Mouse (Mus musculus) 3134 (cell line): Measurements from ENCODE around the gene Shisa8.
"Not testable (repeated sequence)": the region's sequence is repeated elsewhere in the genome, so short reads cannot be mapped to it uniquely, and the experiment has no call there.

ENCODE experiments used
- DNase-seq: peaks from one replicate; pipeline ENCODE4 v3.0.0-alpha.2; 2011; ENCODE audit warnings: low spot score; ENCODE audit not compliant: insufficient read length; ENCODE audit errors: extremely low read depth

Shisa8 gene

DNA sequence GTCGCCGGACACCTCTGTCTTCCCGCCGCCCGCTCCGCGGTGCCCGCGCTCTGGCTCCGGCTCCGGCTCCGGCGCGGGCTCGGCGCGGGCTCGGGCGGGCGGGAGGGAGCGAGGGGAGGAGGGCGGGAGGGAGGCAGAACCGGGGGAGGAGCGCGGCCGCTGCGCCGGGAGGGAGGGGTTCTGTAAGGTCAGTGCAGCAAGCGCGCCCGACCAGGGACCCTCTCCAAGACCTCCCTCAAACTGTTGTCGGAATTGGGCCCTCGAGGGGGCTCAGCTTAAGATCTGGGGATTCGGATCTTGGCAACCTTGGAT, at the start of gene Shisa8:
Gene Shisa8 (minus strand): TSS at position 64 of the 312 bp plus-strand sequence.
- no peak for DNase-seq

DNA sequence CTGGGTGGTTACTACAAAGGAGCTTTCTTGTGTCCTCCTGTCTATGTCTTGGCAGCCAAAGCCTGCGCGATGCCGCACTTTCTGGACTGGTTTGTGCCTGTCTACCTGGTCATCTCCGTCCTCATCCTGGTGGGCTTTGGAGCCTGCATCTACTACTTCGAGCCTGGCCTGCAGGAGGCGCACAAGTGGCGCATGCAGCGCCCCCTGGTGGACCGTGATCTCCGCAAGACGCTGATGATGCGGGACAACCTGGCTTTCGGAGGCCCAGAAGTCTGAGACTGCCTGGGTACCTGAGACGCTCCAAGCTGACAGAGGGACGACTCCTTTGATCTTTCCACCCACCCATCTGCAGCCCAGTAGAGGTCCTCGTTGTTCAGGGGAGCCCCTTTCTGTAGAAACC, 46.9 kb upstream of the Shisa8 start:
- peak; percentile 56 for DNase-seq

DNA sequence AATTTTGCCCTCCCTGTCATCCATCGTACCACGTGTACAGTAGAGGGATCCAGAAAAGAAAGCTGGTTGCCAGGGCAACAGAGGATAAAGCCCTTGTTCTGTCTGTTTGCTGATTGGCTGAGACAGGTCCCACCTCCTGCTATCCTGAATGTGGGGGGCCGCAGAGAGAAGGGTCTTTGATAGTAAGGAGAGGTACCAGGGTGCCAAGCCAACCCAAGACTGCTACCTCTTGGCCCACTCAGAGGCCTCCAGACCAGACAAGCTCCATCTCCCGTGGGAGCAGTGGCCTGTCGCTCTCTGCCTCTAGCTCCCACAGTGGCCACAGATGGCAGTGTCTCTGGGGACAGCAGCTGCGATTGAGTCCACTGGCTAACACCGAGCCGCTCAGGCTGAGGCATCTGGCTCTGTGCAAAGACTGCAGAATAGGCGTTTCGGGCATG, 43.3 kb upstream of the Shisa8 start:
- no peak for DNase-seq

DNA sequence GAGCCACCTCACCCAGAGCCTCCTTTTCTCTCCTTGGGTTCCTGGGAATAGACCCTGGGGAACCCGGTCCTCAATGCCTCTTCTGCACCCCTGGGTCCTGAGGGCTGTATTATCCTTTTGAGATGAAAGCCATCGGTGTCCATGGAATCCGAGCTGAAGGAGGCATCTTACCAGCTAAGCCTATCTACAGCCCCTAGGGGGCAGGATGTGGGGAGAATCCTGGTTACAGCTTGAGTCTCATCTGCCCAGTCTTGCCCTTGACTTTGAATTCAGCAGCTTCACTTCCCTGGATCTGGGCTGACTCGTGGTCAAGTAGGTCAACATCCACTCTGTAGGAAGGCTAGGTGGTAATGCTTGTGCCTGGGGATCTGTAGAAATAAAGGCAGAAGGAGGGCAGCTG, 42.6 kb upstream of the Shisa8 start:
- DNase-seq, result no peak

DNA sequence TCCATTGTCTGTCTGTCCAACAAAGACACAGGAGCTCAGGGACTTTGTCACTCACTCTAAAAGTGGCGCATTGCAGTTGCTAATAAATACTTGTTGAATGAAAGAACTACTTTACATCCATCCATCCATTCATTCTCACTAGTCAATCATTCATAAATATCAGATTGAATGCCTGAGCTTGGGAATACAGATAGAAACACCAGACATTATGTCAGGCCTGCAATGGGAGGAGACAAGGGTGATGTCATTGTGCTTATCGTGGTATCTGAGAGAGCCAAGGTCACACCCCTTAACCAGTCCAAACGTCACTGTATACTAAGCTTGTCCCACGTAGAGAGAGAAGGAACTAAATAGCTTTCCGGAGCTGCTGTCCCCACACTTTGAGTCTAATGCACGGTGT, 39.5 kb upstream of the Shisa8 start, which contains the start of gene 1500009C09Rik:
Gene 1500009C09Rik (plus strand): TSS at position 301 of the 400 bp plus-strand sequence.
- no peak for DNase-seq

DNA sequence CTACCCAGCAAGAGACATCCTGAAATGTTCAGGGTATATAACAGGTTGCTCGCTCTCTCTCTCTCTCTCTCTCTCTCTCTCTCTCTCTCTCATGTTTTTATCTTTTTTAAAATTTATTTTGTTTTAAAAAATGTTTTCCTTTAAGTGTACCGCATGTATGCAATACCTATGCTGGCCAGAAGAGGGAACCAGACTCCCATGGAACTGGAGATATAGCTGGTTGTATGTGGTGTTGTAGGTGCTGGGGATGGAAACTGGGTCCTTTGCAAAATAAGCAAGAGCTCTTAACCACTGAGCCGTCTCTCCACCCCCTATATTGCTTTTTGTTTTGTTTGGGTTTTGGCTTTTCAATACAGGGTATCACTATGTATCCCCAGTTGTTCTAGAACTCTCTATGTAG, 39.0 kb upstream of the Shisa8 start:
- DNase-seq, result no peak

DNA sequence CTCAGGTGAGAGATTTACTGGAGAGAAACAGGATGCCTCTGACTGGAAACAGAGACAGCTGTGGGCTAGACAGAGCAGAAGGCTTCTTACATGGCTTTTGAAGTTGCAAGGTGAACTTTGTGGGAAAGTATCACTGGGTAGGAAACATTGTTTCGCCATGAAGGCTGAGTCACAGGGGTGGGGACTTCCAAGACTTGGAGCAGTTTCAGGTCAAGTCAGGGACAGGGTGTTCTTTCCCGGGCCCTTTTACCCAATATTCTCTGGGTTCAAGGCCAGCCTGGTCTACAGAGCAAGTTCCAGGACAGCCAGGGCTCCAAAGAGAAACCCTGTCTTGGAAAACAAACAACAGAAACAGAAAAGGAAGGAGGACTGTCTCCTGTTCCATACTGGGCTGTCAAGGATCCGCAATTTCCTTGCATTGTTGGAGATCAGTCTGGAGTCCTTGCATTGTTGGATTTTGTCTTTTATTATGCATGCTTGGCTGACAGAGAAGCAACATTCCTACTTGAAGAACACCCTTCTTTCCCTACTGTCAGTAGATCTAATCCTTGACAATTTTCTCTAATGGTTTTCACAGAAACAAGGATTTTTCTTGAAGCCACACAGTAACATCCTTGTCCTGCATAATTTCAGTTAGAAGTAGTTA, 34.6 kb upstream of the Shisa8 start:
- peak; percentile 37 for DNase-seq

DNA sequence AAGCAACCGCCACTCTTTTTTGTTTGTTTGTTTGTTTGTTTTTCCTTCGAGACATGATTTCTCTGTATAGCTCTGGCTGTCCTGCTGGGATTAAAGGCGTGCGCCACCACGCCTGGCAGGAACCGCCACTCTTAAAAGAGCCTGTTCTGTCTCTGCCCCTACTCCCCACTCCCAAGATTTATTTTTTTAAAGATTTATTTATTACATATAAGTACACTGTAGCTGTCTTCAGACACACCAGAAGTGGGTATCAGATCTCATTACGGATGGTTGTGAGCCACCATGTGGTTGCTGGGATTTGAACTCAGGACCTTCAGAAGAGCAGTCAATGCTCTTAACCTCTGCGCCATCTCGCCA, 32.2 kb upstream of the Shisa8 start:
- not testable (repeated sequence) for DNase-seq

DNA sequence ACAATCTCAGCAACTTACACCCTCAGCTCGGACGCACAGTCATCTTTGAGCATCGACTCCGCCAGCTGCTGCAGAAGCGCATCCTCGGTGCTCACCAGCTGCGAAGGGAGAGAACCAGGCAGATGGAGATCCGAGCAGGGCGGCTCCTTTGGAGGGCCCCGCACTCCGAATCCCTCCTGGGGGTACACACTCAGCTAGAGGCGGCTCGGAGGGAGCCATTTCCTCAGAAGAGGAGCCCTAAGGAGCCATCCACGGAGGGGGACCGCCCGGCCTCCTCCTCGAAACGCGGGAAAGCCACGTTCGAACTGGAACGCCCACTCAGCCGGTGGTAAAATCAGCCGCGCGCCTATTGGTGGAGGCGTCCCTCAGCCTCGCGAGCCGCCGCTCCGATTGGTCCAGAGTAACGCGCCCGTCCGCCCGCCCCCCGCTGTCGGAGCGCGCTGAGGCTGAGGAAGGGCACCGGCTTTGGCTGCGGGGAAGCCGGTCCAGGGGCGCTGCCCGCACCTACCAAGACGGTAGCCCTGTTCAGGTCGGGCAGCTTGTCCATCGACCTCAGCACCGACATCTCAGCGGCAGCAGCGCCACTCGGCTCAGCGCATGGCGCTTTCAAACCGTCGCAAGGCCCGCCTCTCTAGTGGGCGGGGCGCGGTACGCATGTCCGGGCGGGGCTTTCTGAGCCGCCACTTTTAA, 31.6 kb upstream of the Shisa8 start, which contains the start of gene Cenpm:
Gene Cenpm (minus strand): TSS at position 634 of the 690 bp plus-strand sequence.
- peak; percentile 93 for DNase-seq

DNA sequence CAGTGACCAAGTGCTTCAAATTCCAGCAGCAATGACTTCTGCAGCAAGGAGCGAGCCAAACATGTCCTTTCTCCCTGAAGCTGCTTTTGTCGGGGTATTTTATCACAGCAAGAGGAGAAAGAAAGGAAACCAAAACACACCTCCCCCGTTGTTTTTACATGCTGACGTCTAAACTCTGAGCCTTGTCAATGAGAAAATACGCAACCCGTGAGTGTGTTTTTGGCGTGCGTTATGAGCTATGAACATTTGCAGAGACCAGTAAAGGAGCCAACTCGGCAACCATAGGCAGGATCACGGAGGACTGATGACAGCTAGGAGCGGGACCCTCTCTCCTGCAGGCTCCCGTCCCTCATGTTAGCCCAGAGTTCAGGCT, 31.1 kb upstream of the Shisa8 start:
- DNase-seq, result no peak

DNA sequence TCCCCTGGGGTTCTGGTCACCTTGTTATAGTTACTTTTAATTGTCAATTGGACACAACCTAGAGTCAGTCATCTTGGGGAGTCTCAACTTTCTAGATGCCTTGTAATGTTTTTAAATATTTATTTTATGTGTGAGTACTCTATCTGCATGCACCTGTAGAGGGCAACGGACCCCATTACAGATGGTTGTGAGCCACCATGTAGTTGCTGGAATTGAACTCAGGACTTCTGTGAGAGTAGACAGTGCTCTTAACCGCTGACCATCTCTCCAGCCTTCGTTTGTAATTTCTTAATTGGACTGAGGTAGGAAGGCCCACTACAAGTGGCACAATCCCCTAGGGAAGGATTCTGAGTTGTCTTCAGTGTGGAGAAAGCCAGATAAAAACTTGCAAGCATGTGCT, 30.7 kb upstream of the Shisa8 start:
- no peak for DNase-seq

DNA sequence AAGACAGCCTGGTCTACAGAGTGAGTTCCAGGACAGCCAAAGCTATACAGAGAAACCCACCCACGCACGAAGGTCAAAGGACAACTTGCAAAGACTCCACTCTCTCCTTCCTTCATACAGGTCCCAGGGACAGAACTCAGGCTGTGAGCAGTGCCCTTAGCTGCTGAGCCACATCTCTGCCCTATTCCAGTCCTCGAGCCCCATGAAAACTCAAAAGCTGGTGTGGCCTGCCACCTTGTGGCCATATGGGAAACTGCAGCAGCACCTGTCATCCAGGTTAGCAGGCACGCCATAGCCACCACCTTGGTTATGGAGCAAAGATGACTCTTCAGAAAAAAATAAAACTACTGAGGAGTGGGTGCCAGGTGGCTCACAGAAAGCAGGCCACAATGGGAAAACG, 23.9 kb upstream of the Shisa8 start:
- peak; percentile 48 for DNase-seq

DNA sequence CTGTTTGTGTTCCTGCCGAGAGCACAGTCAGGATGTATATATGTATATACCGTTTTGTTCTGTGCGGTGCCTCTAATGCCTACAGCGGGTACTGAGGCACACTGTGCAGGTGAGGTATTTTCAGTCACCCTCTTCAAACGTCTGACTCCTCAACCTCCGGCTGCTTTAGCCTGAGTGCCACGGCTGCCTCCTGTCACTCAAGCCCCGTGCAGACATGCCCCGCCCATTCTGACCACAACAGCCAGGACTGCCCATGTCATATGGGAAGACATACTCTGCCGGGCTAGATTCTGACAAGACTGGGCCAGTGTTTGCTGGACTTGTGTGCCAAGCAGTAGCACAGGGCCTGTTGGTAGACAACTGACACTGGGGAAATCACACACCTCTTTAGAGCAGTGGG, 23.0 kb upstream of the Shisa8 start:
- peak; percentile 62 for DNase-seq

DNA sequence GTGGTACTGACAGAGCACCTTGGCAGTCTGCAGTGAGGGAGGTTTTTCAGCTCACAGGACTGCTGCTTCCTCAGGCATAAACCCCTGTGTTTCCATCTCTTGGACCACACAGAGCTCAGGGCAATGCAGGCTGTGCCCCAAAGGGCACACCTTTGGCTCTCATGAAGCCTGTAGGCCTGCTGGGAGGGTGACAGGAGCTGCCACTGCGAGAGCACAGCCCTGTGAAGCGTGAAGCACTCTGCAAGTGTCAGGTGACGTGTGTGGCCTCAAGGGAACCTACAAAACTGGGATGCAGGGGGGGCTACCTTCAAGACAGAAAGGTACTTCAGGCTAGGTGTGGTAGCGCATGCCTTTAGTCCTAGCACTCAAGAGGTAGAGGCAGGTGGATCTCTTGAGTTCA, 20.0 kb upstream of the Shisa8 start:
- DNase-seq, result no peak

DNA sequence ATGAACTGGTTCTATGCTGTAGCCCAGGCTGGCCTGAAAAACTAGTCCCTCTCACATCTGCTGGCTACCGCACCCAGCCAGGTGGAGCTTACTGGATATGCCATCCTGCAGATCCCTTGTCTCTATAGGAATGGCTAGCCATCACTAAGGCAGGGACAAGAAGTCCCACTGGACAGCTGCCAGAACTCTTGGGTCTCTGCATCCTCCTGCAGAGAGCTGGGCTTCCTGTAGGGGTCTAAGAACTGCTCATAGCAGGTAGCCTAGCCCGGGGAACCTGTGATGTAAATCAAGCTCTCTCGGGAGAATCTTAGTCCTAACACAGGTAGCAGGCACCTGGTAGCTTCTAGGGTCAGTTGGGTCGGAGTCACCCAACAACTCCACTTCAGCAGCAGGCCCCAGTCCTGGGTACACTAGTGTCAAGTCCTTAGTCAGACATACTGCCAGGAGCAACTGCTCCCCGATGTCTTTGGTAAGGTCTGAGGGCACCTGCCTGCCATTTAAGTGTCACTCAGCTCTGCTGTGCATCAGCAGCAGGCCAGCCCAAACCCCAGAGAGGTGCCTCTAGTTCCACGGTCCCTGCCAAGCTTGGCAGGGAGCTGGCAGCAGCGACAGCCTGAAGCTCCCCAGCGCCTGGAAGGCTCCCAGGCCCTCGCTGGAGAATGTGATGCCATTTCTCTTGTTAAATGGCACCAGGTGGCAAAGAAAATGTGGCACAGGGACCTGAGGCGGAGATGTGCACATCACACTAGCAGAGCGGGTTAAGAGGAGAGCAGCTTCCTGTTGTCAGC, 19.2 kb upstream of the Shisa8 start:
- no peak for DNase-seq

DNA sequence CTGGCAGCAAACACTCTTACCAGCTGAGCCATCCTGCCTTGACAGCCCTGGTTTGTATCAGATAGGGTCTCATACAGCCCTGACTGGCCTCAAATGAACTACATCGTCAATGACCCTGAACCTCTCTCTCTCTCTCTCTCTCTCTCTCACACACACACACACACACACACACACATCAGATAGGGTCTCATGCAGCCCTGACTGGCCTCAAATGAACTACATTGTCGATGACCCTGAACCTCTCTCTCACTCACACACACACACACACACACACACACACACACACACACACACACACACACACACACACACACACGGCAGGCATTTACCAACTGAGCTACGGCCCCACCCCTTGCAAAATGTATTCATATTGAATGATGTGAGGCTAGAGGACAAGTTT, 18.5 kb upstream of the Shisa8 start:
- no peak for DNase-seq

DNA sequence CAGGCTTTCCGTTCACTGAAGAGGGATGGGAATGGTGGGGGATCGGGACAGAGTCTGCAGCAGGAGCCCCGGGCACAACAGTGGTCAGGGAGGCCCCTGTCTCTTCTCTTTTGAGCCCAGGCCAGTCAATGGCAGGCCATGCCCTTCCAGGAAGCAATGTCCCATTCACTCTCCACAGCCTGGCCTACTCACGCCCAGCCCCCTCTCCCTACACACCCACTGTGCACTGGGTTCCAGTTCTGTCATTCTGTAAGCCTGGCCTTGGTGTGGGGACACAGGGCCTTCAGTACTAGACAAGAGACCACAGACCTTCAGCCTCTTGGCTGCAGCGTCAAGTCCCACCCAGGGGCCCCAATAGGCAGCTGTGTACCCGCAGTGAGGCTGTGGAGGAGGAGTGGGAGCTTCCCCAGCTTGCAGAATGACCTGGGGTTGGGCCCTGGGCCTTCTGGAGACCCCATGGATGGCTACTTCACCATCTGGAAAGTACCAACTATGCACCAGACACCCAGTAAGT, 17.5 kb upstream of the Shisa8 start:
- DNase-seq, result no peak

DNA sequence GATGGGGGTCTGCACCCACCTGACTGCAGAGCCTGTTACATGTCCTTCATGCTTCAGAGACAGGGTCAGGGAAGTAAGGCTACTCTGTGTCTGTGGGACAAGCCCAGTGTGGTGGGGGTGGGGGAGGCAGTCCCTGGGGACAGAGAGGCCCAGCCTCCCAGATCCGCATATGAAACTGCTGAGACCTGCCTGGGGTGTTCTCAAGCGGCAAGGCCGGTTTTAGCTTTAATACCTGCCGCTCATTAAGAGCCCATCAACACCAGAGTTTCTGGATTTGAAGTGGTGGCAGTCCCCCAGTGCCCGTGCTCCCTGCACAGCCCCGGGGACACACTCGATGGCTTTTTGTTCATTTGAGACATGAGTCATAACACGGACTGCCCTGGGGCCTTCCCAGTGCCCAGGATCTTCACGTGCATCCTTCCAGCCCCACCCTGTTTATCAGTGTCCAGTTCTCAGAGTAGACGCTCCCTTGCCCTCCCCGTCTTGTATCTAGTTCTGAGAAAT, 17.0 kb upstream of the Shisa8 start:
- peak; percentile 68 for DNase-seq

DNA sequence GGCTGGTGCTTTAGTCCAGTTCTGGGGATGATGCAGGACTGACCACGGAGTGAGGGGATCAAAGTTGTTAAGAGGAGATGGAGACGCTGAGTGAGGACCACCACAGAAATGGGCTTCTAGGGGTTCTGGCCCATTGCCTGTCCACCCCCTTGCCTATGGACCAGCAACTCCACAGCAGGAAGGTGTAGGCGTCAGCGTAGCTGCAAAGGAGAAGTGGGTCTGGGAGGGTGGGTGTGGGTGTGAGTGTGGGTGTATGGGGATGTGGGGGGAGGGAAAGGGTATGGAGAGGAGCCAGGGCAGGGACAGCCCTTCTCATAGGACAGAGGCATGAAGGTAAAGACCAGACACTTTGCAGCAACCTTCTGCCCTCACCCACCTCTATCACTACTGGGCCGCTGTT, 13.2 kb upstream of the Shisa8 start:
- DNase-seq, result no peak

DNA sequence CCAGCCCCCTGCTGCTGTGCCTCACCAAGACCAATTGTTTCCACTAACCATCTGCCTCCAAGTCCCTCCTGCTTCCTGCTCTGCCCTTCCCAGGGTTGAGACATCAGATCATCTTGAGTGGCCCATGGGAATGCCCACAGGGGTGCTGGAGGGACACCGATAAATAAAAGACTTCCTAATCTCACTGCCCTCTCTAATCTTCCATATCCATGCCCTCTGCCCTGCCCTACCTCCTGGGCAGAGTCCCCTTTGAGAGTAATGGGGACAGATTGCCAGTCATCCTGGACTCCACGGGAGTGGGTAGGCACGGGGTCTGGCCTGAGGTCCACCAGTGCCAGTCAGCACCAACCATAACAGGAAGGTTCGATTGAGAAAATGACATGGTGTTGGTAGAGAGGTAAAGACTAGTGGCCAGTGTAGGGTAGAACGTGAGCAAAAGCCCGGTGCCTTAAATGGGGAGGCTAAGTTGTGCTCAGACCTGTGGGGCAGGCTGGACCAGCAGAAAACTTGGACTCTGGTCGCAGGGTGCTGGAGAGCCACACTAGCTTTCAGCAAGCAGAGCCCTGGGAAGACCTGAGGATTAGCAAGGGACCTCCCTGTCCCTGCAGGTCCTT, 12.1 kb upstream of the Shisa8 start:
- no peak for DNase-seq
